Mouse (Mus musculus) adrenal gland, postnatal 10 days (tissue): ENCODE measurements at regions not wholly inside any gene's neighbourhood (a gene's known extent, or its start where the extent isn't known, plus 50 kb on each side); places are given as distances from the start of the nearest gene placed in this dataset.

ENCODE experiments used
- DNase-seq: peaks from one replicate; pipeline ENCODE4 v3.0.0; 2021; ENCODE audit warnings: mixed read lengths

- DNase-seq = no peak
Measured at GRCm38 (mm10) chr2:157633286-157633685, 62.2 kb upstream of the Blcap start.

DNA sequence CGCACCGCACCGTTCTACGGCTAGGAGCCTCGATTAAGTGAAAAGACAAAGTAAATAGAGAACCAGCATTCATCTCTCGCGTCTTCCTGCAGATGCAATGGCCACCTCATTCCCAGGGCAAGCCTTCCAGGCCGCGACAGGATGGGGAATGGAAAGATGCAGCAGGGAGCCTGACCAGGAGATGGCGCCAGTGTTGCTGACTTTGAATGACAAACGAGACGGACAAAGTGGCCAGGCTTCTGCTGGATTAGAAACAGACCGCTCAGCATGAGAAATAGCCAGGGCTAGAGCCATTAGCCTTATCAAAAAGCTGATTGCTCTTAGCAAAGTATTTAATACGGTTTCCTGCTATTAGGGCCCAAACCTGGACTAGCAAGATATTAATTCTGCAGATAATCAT is 64.6 kb upstream of the Blcap start:
- DNase-seq = peak; percentile 93

DNA sequence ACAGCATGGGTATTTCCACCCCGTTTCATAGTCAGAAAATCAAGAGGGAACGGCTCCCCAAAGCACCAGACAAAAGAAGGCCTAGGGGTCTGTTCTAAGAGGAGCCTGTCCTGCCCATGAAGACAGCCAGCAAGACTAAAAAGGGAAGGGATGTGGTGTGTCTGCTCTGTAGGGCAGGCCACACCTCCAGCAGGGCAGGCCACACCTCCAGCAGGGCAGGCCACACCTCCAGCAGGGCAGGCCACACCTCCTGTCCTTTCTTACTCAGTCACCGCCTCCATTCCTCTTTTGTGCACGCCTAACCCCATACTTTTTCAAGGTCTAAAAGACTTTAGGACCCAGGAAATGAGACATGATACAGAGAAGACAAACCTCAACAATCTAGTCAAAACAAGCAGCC is 69.8 kb upstream of the Blcap start:
- no peak for DNase-seq

DNA sequence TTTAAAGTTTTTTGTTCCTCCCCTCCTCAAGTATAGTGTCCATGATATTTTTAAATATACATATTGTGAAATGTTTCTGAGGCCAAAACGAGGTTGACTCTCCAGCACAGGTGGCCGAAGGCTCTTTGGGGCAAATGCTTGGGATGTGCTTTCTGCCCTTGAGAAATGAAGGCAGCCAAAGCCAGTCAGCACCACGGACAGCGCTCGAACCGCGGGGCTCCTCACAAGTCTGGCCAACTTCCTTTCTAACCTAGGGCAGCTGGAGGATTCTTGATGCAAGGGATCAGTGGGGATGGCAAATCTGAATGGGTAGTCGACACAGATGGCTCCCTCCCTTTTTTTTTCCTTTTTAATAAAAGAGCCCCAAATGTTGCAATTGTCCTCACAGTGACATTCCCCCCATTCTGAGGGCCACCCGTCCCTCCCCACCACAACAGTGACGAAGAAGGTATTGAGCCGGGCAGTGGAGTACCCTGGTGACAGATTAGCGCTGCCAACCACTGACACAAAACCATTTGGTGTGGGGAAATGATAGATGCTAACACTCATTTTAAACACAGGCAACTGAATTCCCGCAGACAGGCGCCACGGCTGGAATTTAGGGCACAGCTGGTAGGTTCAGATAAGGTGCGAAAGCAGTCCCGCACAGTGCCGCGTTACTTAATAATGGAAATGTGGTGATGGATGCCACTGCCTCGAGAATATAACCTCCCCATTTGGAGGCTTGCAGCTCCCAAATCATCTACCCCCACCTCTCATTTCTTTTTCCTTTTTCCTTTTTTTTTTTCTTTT is 73.4 kb upstream of the Ctnnbl1 start:
- DNase-seq = peak; percentile 84

DNA sequence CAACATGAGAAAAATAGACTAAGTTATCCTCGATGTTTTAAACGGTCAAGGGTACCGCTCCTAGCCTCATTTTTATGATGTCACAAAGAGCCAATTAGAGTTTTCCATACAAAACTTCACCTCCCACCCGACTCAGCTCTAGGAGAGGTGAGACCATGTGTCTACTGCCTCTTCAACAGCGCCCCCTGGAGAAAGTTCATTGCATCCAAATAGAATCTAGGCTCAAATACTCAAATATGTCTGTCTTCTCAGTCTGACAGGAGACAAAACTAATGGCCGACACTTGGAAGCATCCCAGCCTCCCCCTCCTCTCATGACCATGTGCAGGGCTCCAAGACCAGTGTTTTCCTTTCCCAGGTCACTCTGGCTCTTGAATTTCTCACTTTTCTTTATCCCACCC is 72.7 kb upstream of the Ctnnbl1 start:
- DNase-seq = no peak

DNA sequence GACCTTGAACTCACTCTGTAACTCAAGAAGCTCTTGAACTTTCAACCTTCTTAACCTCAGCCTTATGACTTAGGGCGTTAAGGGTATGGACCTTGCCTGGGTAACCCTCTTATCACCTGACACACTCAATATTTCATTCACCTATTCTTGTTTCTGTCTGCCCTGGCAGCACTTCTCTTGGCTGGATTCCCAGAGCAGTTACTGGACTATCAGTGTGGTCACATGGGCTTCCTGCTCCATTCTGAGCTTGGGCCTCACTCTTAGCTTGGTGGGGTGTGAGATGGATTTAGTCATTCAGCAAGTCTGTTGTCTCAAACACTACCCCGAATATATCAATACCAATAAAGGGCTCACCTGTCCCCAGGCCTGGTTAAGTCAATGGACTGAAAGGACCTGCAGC is 67.0 kb upstream of the Ctnnbl1 start:
- peak; percentile 18 for DNase-seq

GRCm38 (mm10) chr2:157674906-157675305 is 62.3 kb upstream of the Ctnnbl1 start:
- no peak for DNase-seq

- DNase-seq = no peak
Measured at GRCm38 (mm10) chr2:157676396-157677176, 60.6 kb upstream of the Ctnnbl1 start.

DNA sequence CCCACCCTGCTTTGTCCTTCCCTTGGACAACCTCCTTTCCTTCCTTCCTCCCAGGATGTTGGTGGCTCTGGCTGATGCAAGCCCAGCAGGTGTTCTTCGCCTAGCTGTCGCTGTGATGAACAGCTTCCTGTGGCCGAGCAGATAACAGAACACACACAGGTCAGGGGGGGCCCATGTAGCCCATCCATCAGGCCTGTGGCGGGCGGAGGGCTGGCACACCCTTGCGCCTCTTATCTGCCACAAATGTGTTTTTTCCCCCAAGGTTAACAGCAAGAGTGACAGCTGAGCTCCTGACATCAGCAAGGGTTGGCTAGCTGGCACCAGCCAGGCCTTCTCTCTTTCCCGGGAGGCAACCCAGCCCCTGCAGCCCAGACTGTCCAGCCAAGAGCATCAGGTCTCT is 59.9 kb upstream of the Ctnnbl1 start:
- DNase-seq = peak; percentile 35

- no peak for DNase-seq
Measured at GRCm38 (mm10) chr2:157681931-157682330, 55.3 kb upstream of the Ctnnbl1 start.
